ENCODE assay signal across 23 mouse cellular contexts in genomic region chr15:77379921-77380320, GRCm38 (mm10). TPM values are rescaled to one million over a fixed set of nuclear protein-coding genes. Genes with fewer than 3 reads are reported as not detected.
"Had no signal": no experiment of that assay in that cellular context is flagged by ENCODE, and none has a peak within 500 bp of the region (broad histone marks: within the 10 kb centered on the region; RNA-seq: fewer than 3 reads in every experiment).

No protein-coding gene starts in this region.

- H3K4me3 ChIP-seq: limb, embryonic 12.5 days; limb, embryonic 15.5 days; lung, embryonic 15.5 days; megakaryocyte, embryonic 14.5 days; midbrain, embryonic 10.5 days; midbrain, embryonic 15.5 days; neural tube, embryonic 13.5 days had no signal

- H3K4me2 ChIP-seq: limb, embryonic 12.5 days; limb, embryonic 15.5 days; liver, embryonic 11.5 days; lung, embryonic 15.5 days; midbrain, embryonic 15.5 days; neural tube, embryonic 13.5 days had no signal

- H3K9me3 ChIP-seq: limb, embryonic 12.5 days; limb, embryonic 15.5 days; lung, embryonic 15.5 days; midbrain, embryonic 10.5 days; midbrain, embryonic 15.5 days; neural tube, embryonic 13.5 days had no signal

- H3K27me3 ChIP-seq: limb, embryonic 15.5 days; lung, embryonic 15.5 days; midbrain, embryonic 15.5 days; neural tube, embryonic 13.5 days had no signal

- DNase-seq: kidney, adult 18-20 months; kidney, adult 9 months; kidney, postnatal 14 days; kidney, postnatal 4 days; left cerebral cortex, postnatal 4 days; liver, postnatal 0 days; lung, postnatal 10 days; lung, postnatal 36 days; retina, postnatal 1 day; thymus, adult 2 months; thymus, postnatal 14 days; thymus, postnatal 4 days had no signal

- ATAC-seq: liver, postnatal 0 days; midbrain, embryonic 15.5 days had no signal

- H3K36me3 ChIP-seq: limb, embryonic 12.5 days; limb, embryonic 15.5 days; lung, embryonic 15.5 days; midbrain, embryonic 10.5 days; midbrain, embryonic 15.5 days; neural tube, embryonic 13.5 days had no signal

- H3K4me1 ChIP-seq: limb, embryonic 12.5 days; limb, embryonic 15.5 days; lung, embryonic 15.5 days; megakaryocyte, embryonic 14.5 days; midbrain, embryonic 10.5 days; midbrain, embryonic 15.5 days; neural tube, embryonic 13.5 days had no signal

- H3K9ac ChIP-seq: limb, embryonic 12.5 days; limb, embryonic 15.5 days; liver, embryonic 14.5 days; liver, postnatal 0 days; lung, embryonic 15.5 days; midbrain, embryonic 15.5 days; neural tube, embryonic 13.5 days had no signal

- H3K27ac ChIP-seq: limb, embryonic 12.5 days; limb, embryonic 15.5 days; liver, embryonic 14.5 days; lung, embryonic 15.5 days; midbrain, embryonic 10.5 days; midbrain, embryonic 15.5 days; neural tube, embryonic 13.5 days had no signal

RNA-seq across cellular contexts. Expression of gene Apol7a, which starts 19.0 kb away (rescaled TPM):
- polyA plus RNA-seq: limb, embryonic 12.5 days; liver, embryonic 11.5 days; midbrain, embryonic 10.5 days; midbrain, embryonic 15.5 days had no signal

RNA-seq across cellular contexts. Expression of gene Apol9a, which starts 31.0 kb away (rescaled TPM):
- polyA plus RNA-seq: kidney, embryonic 16.5 days; limb, embryonic 12.5 days; limb, embryonic 15.5 days; liver, embryonic 11.5 days; liver, embryonic 14.5 days; midbrain, embryonic 10.5 days; stomach, embryonic 16.5 days had no signal
